Comparison of ENCODE assay signal across 10 mouse cellular contexts in the genomic region with DNA sequence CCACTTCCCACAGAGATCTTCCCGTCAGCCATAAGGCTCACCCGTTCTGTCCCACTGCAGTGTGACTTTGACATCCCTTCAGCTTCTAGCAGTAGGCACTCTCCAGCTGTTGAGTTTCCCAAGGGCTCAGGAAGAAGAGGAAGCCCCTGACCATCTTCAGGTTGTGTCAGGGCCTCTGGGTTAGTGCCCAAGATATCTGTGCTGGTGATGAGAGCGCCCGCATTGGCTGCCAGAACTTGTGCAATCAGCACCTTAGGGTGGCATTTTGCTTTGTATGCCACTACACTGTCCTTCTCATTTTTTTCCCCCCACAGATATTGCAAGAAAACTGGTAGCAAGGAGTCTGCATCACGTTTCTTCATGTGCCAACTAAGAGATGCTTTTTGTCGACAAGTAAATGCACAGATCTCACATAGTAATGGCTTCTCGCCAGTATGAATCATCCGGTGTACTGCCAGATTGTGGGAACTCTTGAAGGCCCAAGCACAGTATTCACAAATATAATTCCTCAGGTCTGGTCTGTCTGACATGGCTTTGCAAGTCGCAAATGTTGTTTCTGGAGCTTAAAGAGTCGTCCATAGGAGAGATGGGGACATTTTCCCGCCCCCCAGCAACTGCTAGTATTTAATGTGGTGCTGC. TPM values are rescaled to one million over a fixed set of nuclear protein-coding genes. Genes with fewer than 3 reads are reported as not detected.
DNase-seq lines count a peak whose midpoint lies in the region; ATAC-seq lines count a peak whose summit lies in the region.
"Had no signal": no experiment of that assay in that cellular context is flagged by ENCODE, and none has a peak within 500 bp of the region (broad histone marks: within the 10 kb centered on the region; RNA-seq: fewer than 3 reads in every experiment).

No protein-coding gene starts in this region.

- no peak overlapping the region for H3K4me2 ChIP-seq in neural tube, embryonic 13.5 days
- H3K4me2 ChIP-seq in kidney, embryonic 14.5 days (replicated peaks; ENCODE audit: low read depth, low read length) = no peak overlapping the region

- H3K36me3 ChIP-seq in neural tube, embryonic 13.5 days = no peaks in the 10 kb centered on the region
- H3K36me3 ChIP-seq in kidney, embryonic 14.5 days (ENCODE audit: control insufficient read depth, insufficient read depth, low read length) = no peaks in the 10 kb centered on the region
- H3K36me3 ChIP-seq: hindbrain, embryonic 12.5 days had no signal

- peaks cover 28% of the 10 kb centered on the region for H3K27me3 ChIP-seq in neural tube, embryonic 13.5 days
- peaks cover 7% of the 10 kb centered on the region for H3K27me3 ChIP-seq in kidney, embryonic 14.5 days (ENCODE audit: control insufficient read depth, insufficient read depth, low read length)

- WGBS in neural tube, embryonic 13.5 days = 66% methylated on average over 11 of the region's 11 CpGs
- 75% methylated on average over 11 of the region's 11 CpGs for WGBS in kidney, embryonic 14.5 days

- H3K9ac ChIP-seq in neural tube, embryonic 13.5 days = no peak overlapping the region
- no peak overlapping the region for H3K9ac ChIP-seq in kidney, embryonic 14.5 days (ENCODE audit: low read depth, low read length)

- peak; percentile 50 to 78 for DNase-seq in frontal cortex, postnatal 36 days (ENCODE audit: low spot score in 2 of 2)
- DNase-seq in frontal cortex, postnatal 14 days (ENCODE audit: low spot score in 2 of 2) = no peak
- no peak for DNase-seq in neural tube, embryonic 10.5 days (ENCODE audit: extremely low spot score, low spot score)
- no peak for DNase-seq in thymus, postnatal 0 days (ENCODE audit: low spot score)

- no peak for ATAC-seq in neural tube, embryonic 13.5 days (ENCODE audit: low read depth)
- peak; percentile 90 for ATAC-seq in granulocyte monocyte progenitor cell, adult 5-6 weeks (replicated peaks; ENCODE audit: poor library complexity, severe bottlenecking)
- ATAC-seq in kidney, embryonic 14.5 days (ENCODE audit: low FRiP score, low TSS enrichment) = no peak

- H3K4me1 ChIP-seq in neural tube, embryonic 13.5 days (replicated peaks) = peaks cover 10% of the 10 kb centered on the region; the same call in 1 of the 2 replicates
- H3K4me1 ChIP-seq in kidney, embryonic 14.5 days (ENCODE audit: control insufficient read depth, insufficient read depth, low read length) = no peaks in the 10 kb centered on the region
- H3K4me1 ChIP-seq: hindbrain, embryonic 12.5 days had no signal

- H3K27ac ChIP-seq in neural tube, embryonic 13.5 days (replicated peaks) = no peak overlapping the region
- H3K27ac ChIP-seq in kidney, embryonic 14.5 days (ENCODE audit: low read depth, low read length) = no peak overlapping the region
- H3K27ac ChIP-seq: forebrain, embryonic 13.5 days; hindbrain, embryonic 12.5 days had no signal

- H3K4me3 ChIP-seq in neural tube, embryonic 13.5 days = 0 out of 2 replicates have a peak overlapping the region, but pooled peaks have one; percentile 53
- no peak overlapping the region for H3K4me3 ChIP-seq in kidney, embryonic 14.5 days (ENCODE audit: low read length)
- H3K4me3 ChIP-seq: myocyte had no signal

- H3K9me3 ChIP-seq in neural tube, embryonic 13.5 days = no peaks in the 10 kb centered on the region
- no peaks in the 10 kb centered on the region for H3K9me3 ChIP-seq in kidney, embryonic 14.5 days (ENCODE audit: control insufficient read depth, low read length)
- H3K9me3 ChIP-seq: hindbrain, embryonic 12.5 days had no signal

RNA-seq across cellular contexts. Expression of a gene that starts 8.2 kb away (rescaled TPM):
- 71.6 and 77.9 TPM in 2 replicates for polyA plus RNA-seq in neural tube, embryonic 13.5 days (2015; fragmentation: Nextera tagmentation; extraction: Ambion mirVana)
- 51.3 and 62.2 TPM in 2 replicates for total RNA-seq in granulocyte monocyte progenitor cell, adult 5-6 weeks (2014; fragmentation: Nextera tagmentation)
- 82.6 and 88.5 TPM in 2 replicates for total RNA-seq in granulocyte monocyte progenitor cell, adult 5-6 weeks (2017)
- 82.9 and 94.9 TPM in 2 replicates for polyA plus RNA-seq in thymus, postnatal 0 days (2015; fragmentation: Nextera tagmentation; extraction: Ambion mirVana)
- polyA plus RNA-seq in kidney, embryonic 14.5 days (2014; fragmentation: Nextera tagmentation; extraction: Ambion mirVana) = 54.2 and 54.5 TPM in 2 replicates

RNA-seq across cellular contexts. Expression of a gene that starts 28.9 kb away (rescaled TPM):
- 2.6 and 2.8 TPM in 2 replicates for polyA plus RNA-seq in neural tube, embryonic 13.5 days (2015; fragmentation: Nextera tagmentation; extraction: Ambion mirVana)
- 2.4 and 4.7 TPM in 2 replicates for total RNA-seq in granulocyte monocyte progenitor cell, adult 5-6 weeks (2014; fragmentation: Nextera tagmentation)
- total RNA-seq in granulocyte monocyte progenitor cell, adult 5-6 weeks (2017) = 1.7 and 2.5 TPM in 2 replicates
- 1.5 and 2.4 TPM in 2 replicates for polyA plus RNA-seq in thymus, postnatal 0 days (2015; fragmentation: Nextera tagmentation; extraction: Ambion mirVana)
- polyA plus RNA-seq in kidney, embryonic 14.5 days (2014; fragmentation: Nextera tagmentation; extraction: Ambion mirVana) = 1.6 TPM in 2 replicates

RNA-seq across cellular contexts. Expression of a gene that starts 35.6 kb away (rescaled TPM):
- polyA plus RNA-seq in neural tube, embryonic 13.5 days (2015; fragmentation: Nextera tagmentation; extraction: Ambion mirVana) = 51.4 and 63.3 TPM in 2 replicates
- total RNA-seq in granulocyte monocyte progenitor cell, adult 5-6 weeks (2014; fragmentation: Nextera tagmentation) = 46.1 and 57.1 TPM in 2 replicates
- total RNA-seq in granulocyte monocyte progenitor cell, adult 5-6 weeks (2017) = 70.6 and 70.8 TPM in 2 replicates
- 49.9 and 51.9 TPM in 2 replicates for polyA plus RNA-seq in thymus, postnatal 0 days (2015; fragmentation: Nextera tagmentation; extraction: Ambion mirVana)
- 64.8 and 67.8 TPM in 2 replicates for polyA plus RNA-seq in kidney, embryonic 14.5 days (2014; fragmentation: Nextera tagmentation; extraction: Ambion mirVana)

RNA-seq across cellular contexts. Expression of a gene that starts 35.7 kb away (rescaled TPM):
- polyA plus RNA-seq in neural tube, embryonic 13.5 days (2015; fragmentation: Nextera tagmentation; extraction: Ambion mirVana) = 274 and 289 TPM in 2 replicates
- total RNA-seq in granulocyte monocyte progenitor cell, adult 5-6 weeks (2014; fragmentation: Nextera tagmentation) = 154 and 160 TPM in 2 replicates
- 200 and 213 TPM in 2 replicates for total RNA-seq in granulocyte monocyte progenitor cell, adult 5-6 weeks (2017)
- 334 and 336 TPM in 2 replicates for polyA plus RNA-seq in thymus, postnatal 0 days (2015; fragmentation: Nextera tagmentation; extraction: Ambion mirVana)
- 298 and 368 TPM in 2 replicates for polyA plus RNA-seq in kidney, embryonic 14.5 days (2014; fragmentation: Nextera tagmentation; extraction: Ambion mirVana)

Comparison
In these comparisons a context has a peak if more than half of its experiments do, and no peak if none do; other contexts are left out.
1. DNase-seq: peak in frontal cortex, postnatal 36 days (2 of 2); none in frontal cortex, postnatal 14 days (0 of 2), neural tube, embryonic 10.5 days (single experiment) and thymus, postnatal 0 days (single experiment).